Mouse (Mus musculus) embryo, embryonic 11 days (tissue): ENCODE results near the gene Gm960.

Experiments
- DNase-seq: peaks from one replicate; pipeline ENCODE4 v3.0.0-alpha.2; 2015

The Gm960 gene

DNA sequence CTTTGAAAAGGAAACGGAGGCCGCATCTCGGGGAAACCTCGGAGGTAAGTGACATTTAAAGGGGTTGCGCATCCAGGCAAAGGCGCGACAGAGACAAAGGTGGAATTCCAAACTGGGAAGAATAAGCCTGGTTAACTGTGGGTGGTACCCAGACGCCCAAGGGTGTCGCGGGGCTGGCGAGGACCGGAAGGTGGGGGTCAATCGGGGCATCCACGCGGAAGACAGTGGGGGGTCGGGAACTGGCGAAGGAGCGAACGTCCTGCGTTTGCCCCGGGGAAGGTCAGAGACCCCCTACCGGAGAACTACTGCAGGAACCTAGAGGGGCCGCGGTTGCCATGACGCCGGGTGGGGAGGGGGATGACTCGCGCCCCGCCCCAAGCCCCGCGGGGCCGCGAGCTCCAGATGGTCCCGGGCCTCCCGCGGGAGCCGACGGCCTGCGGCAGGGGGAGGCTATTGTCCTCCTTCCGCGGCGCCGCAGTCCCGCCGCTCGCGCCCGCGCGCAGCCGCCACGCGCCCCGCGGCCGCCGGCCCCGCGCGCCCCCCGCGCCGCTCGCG is 13.2 kb upstream of the Gm960 start:
- DNase-seq, result peak; percentile 85

DNA sequence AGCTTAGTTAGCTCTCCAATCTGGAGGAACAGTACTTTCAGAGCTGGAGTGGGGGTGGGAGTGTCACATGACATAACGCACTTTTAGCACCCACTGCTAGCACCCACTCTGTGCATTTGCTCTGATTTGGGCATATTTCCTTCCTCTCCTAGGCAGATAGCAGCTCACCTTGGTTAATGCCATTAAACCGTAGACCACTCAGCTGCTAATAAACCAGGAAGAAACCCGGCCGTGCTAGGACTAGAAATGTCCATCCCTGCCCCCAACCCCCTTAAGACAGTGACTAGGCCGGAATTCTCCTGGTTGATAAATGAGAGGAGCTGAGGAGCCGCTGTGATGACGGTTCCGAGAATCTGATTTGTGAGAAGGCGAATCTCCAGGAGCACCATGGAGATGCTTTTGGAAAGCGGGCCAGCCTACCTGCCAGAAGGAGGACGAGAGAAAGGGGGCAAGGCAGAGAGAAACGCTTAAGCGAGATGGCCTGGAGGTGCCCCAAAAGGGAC is 12.7 kb upstream of the Gm960 start, which contains the start of gene Sptbn2:
TSS of gene Sptbn2 (plus strand) at position 70 of the 503 bp plus-strand sequence.
- DNase-seq, result peak; percentile 45

DNA sequence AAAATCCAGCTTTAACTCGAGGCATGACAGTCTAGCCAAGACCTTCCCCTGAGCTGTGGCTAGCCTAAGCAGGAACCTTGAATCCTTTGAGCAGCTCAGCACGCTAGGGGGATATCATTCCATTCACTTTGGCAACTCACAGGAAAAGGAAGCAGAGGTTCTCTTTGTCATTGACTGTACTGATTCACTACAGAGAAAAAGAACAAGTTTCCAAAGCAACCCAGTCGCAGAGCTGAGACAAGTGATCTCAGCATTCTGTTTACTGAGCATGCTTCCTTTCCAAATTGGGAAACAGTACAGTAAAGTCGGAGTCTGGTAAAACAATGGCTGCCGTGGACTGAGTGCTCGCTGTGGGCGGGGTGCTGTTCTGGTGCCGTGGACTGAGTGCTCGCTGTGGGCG is 10.3 kb upstream of the Gm960 start:
- no peak for DNase-seq

DNA sequence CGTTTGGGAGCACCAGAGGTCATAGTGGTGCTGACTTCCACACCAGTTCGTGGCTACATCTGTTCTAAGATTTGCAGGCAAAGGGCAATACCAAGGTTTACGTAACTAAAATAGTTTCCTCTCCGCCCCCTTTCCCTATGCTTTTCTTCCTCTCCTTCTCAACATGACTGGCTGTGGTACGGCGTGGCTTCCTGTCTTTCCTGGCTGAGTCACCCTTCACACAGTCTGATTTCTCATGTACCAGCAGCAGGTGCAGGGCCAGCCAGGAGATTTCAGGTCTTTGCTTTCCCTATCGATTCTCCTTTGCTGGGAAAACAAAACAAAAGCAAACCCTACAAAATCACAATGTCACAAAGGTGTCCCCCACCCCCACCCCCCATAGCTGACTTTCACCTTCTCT is 2.8 kb upstream of the Gm960 start:
- no peak for DNase-seq

DNA sequence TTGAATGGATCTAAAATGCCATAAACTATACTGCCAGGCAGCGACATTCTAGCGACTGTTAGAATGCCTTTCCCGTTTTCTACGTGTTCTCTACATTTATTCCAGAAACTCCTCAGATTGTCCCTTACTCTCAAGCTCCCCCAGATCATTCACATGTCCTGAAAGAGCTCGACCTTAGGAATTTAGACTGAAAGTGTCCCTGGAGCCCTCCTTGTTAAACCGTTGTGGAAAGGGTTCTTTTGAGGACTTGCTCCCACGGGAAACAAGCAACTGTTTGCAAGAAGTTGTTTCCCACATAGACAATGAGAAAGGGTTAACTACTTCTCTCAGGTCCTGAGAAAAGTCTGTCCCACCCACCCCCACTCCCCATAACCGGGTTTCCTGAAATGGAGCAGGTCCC is 2.2 kb upstream of the Gm960 start:
- DNase-seq, result no peak

DNA sequence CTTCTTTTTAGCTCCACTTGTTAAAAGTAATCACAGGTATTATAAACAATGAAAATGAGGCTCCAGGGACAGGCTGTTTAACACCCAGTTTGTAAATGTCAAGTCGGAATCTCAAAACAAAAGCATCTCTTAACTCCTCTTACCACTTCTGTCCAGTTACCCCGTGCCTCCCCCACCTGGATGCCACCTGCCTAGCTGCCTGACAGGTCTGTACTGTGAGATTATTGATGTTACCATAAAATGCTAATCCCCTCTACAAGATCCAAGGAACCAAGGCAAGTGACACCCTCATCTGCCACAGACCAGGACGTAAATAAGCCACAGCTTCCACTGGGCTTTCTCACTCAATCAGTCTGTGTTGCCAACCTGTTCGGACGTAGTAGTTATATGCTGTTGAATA is 1.4 kb upstream of the Gm960 start:
- no peak for DNase-seq

DNA sequence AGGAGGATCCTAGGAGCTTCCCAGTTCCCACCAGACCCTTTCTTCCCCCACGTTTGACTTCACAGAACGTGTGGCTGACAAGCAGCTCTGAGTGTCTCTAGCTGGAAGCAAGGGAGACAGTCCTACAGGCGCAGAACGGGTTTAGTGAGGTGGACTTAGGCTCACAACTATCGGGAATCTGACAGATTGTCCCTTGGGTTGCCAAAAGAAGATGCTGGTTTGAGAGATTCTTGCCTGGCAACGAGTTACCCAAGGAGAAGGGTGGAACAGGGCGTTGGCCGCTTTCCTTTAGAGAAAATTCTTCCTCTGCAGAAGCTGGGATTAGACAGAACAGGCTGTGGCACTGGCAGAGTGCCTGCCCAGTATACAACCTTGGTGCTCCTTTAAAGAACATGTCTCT is 388 bp upstream of the Gm960 start:
- DNase-seq, result no peak

DNA sequence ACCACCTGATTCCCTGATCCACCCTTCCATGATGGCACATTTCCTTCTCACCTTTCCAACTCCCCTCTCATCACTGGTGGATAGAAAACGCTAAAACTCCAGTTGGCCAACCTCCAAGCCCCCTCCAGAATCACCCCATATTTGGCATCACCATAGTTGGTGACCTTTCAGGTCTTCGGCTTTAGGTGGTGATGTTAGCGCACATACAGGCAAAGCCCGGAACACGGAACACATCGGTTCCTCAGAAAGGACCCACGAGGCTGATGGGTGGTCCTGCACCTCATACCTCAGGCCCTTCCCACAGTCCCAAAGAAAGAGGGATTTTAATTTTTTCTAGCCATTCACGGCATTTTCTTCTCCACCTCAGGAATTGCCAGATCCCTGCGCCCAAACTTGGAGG is 747 bp downstream of the Gm960 start:
- no peak for DNase-seq

DNA sequence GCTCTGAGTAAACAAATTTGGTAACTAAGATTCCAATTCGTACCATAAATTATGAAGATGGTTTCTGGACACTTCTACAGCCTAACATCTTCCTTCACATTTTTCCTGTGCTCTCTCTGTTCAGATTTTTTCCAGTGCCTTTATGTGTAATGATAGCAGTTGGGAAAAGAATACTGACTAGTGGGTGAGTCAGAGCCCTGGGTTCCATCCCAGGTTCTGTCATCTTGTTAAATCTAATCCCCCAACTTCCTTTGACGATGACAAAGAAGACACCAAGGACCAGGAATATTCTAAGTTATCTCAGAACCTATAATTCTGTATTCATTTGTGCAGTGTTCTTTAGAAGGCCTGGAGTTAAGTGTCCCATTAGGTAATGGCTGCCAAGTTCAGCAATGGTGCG is 1.3 kb downstream of the Gm960 start:
- DNase-seq, result no peak

DNA sequence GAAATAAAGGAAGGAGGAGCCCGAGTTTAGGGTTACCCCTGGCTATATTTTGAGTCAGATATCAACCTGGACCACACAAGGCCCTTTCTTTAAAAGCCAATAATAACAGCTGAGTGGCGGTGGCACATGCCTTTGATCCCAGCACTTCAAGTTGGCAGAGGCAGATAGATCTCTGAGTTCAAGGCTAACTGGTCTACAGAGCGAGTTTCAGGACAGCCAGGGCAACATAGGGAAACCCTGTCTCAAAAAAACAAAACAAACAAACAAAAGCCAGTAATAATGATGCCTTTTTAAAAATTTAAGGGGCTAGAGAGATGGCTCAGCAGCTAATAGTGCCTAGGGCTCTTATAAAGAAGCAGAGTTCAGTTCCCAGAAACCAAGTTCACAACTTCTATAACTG is 4.1 kb downstream of the Gm960 start:
- no peak for DNase-seq

DNA sequence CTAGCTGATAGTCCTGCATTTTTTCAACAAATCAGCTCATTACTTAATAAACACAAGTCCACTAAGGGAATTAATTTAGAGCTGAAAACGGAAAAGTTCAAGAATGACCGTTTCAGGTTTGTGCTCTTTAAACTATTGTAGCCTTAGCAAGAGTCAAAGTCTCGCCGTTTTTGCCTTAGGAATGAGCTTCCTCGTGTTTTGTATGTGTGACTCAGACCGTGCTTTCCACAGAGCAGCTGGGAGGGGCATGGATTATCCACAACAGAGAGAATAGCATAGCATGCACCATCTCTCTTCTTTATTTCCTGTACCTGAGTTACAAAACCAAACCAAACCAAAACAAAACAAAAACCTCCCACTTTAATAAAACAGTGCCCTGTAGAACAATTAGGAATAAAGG is 26.1 kb downstream of the Gm960 start:
- no peak for DNase-seq

DNA sequence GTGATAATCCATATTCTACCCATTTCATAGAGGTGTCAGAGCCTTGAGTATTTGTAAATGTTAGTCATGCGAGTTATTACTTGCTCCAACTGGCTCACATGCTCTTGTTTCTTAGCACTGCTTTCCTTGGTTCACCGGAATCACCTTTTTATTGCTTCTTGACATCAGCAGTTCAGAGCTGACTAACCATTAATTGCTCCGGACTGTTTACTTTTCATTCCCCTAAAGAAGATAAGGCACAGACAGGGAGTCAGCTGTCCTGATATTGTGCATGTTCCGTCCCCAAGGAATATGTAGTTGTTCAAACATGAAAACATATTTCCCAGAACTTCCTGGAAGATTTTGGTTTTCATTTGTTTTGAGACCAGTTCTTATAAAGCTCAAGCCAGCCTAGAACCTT is 27.7 kb downstream of the Gm960 start:
- no peak for DNase-seq

DNA sequence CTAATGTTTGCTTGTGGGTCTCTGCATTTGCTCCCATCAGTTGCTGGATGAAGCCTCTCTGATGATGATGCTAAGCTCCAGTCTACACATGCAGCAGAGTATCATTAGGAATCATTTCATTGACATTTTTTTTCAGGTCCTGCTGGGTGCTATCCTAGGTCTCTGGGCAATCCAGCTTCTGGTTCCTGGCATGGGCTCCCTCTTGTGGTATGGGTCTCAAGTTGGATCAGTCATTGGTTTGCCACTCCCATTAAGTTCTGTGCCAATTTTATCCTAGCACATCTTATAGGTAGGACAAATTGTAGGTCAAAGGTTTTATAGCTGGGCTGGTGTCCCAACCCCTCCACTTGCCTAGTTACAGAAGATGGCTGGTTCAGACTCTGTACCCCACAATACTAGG is 31.7 kb downstream of the Gm960 start:
- DNase-seq, result no peak

DNA sequence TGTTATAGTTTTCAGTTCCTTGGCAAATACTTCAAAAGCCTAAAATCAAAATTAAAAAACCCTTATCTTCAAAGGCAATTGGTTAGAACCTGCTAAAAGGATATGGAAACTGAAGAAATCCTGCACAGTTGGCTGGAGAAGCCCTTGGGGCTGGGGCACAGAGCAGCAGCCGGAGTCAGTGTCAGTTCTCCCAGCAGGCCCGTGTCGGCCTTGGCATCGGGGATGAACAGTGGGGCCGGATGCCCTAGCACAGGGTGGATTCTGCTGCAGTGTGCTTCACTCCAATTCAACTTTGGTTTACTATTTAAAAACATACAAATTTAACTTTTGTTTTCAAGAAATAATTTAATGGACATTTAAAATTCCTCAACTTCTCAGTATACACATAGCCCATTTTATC is 40.3 kb downstream of the Gm960 start:
- no peak for DNase-seq

DNA sequence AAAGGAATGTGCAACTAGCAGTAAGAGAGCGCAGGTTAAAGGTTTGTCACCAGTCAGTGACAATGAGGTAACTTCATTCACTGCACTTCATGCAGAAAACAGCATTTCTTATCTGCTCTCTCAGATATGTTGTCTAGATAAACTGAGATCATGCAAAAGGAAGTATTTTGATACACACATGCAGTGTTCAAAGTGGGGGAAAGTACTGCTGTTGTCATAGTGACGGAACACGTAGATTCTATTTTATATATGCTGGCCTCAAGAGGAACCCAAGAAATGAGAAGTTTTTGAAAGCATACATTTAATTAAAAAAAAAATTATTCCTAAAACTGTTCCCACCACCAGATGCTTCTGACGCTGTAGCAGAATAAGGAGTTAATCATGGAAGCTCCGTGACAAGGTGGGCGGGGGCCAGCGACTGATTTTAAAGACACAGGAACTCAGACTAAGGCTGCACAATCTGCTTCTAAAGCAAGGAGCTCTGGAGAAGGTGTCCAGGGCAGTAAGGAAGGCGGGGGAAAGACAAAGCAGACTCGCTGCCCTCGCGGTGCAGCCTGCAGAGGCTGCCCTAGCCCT is 51.5 kb downstream of the Gm960 start:
- DNase-seq, result no peak

DNA sequence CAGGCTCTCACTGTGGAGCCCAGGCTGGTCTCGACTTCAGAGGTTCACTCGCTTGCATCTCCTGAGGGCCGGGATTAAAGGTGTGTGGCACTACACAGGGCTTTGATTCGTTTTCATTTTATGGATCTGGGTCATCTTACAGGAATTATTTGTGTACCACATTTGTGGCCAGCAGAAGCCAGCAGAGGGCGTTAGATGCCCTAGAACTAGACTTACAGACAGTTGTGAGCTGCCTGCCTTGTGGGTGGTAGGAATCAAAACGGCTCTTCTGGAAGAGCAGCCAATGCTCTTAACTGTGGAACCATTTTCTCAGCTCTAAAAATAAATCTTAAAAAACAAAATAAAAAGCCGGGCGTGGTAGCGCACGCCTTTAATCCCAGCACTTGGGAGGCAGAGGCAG is 54.2 kb downstream of the Gm960 start:
- DNase-seq, result peak; percentile 64

DNA sequence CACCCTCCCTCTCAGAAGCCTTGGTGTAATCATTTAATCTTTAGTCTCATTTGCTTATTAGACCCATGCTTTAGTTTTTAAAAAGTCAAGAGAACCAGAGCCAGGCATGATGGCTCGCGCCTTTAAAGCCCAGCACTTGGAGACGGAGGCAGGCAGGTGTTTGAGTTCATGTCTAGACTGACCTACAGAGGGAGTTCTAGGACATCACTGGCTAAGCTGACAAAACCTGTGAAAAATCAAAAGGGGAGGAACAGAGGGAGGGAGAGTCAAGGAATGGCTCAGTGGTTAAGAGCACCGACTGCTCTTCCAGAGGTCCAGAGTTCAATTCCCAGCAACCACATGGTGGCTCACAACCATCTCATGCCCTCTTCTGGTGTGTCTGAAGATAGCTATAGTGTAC is 62.5 kb downstream of the Gm960 start:
- no peak for DNase-seq

DNA sequence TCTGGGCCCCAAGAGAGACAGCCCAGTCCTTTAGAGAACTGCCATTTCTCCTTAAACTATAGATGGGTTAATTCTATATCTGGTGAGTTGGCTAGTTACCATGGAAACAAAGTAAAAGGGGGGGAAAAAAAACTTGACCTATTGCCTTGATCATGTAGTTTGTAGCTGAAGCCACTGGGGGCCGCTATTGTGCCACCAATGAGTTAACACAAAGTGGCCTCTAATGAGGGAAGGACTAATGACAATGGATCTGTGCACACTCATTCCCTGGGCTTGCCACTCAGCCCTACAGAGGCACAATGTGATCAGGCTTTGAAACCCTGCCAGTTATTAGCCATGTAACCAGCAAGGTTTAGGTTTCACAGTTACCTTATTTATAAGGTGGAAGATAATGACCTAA is 69.6 kb downstream of the Gm960 start:
- peak; percentile 76 for DNase-seq

DNA sequence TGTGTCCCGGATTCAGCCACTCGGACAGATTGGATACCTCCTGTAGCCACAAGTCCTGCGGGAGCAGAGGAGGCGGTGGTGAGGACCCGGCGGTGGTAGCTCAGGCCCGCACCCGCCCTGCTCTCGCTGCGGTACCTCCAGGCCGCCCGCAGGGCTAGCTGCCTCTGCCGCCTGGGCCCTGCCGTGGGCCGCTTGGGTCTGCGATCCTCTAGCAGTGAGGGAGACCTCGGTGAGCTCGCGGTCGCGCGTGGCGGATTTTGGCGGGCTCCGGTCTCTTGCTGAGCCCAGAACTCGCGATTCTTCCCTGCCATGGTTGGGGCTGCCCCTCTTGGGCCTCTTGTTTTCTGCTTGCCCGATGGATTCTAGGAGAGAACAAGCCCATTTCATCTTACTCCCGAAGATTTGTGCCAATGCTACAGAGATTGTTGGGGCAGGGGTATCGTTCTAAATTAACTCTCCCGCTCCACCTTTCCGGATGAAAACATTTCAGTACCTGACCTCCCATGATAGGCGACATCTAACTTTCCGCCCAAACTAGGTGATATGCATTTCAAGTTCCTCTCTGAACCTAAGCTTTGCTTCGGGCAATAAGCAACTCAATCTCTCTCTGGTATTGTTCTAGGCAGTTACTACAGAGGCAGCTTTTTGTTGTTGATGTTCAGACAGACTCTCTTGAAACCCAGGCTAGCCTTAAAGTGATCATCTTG is 72.5 kb downstream of the Gm960 start:
- no peak for DNase-seq

DNA sequence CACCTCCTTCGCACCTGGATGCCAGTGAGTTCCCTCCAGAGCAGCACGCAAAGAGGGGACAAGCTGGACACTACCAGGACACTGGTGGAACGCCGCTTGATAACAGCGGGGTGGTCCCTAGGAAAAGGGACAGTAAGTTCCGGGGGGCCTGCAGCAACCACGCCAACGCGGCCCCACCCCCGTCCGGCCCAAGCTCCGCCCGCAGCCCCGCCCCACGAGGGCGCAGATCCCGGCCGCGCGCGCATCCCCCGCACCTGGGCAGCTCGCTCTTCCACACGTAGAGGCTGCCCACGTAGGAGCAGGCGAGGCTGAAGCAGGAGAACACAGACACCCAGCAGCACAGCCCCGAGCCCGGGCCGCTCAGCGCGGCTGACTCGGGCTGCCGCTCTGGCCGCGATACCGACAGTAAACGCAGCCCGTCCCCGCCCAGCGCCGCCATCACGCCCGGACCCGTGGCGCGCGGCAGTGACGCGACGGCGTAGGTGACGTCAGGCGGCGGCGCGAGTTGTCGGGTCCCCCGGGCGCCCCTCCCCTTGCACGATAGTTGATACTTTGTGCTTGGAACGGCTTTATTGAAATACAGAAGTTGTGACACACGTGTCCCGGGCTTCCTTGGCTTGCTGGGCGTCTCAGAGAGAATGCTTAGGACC is 73.2 kb downstream of the Gm960 start, which contains the start of gene Rce1:
TSS of gene Rce1 (minus strand) at position 463 of the 650 bp plus-strand sequence.
- peak; percentile 96 for DNase-seq

DNA sequence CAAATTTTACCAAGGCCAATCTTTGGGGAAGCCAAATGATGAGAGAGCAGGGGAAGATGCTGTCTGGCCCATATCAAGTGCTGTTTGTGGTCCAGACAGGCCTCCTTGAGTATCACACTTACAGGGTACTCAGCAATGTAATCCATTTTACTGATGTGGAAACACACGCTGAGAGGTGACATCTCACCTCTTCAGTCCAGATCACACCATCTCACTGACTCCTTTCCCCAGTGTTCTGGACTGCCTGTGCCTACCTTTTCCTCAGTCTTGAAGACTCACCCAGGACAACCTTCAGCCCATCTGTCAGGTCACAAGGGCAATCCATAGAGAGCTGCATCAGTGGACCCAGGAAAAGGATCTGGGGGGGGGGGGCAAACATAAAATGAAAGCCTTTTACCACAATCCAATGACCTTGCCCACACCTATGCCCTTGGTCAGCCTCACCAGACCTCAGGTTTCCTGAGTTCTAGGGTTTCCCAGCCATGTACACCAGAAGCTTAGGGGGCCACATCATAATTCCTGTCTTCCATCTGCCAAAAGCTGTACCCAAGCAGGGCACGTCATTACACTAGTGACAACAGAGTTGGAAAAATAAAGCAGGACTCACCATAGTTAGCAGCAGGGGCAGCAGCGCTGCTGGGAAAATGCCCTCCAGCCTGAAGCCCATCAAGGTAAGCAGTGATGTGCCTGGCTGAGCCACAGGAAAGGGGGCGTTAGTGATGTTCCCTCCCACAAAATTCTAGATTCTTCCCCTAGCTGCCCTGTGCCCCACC is 73.9 kb downstream of the Gm960 start:
- DNase-seq, result no peak

DNA sequence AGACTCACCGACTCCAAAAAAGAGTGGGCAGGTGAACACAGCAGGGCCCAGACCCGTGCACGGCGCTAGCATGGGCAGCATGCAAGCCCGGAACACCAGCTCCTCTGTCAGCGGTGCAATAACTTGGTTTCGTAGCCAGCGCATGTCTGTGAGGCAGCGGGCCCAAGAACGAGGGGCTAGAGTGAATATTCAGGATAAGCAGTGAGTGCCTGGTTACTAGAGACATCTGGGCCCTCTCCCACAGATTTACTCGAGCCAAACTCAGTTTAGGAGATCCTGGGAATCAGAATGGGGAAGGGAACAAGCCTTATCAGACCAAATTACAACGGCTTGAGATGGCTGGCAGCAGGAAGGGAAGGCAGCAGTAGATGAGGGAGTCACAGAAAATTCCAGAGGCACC is 74.5 kb downstream of the Gm960 start:
- no peak for DNase-seq

DNA sequence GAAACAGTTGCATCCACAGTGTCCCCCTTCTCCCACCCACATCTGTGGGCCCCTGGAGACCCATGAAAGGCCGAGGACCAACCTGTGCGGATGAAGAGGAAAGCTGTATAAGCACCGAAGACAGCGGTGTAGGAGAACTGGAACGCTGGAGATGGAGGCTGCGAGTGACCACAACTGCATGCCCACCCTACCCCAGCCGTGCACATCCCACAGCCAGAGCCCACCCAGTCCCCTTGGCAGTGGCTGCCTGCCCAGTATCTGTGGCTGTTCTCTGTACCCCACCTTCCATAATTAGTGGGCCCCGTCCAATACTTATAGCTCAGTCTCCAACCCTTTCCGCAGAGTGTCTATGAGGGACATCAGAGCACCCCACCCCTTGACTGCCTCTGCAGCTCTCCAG is 75.0 kb downstream of the Gm960 start:
- DNase-seq, result no peak
